Mouse (Mus musculus): ENCODE results near the gene Cd96.

DNA sequence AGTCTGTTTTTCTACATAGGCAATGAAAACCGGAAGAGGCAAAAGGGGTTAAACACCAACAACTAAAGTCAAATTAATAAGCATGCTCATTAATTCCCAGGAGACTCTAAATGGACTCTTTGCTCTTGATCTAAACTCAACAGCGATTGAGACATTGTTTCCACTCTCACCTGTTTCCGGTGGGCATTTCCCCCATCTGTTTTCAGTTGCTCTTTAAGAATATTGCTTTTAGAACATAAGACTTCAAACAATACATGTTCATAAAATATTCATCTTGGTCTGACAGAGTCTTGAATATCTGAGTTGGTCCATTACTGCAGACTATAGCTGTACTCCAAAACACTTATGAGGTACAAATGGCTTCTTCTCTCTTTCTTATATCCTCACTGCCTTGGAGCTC, 119.1 kb downstream of the Cd96 start:
- no peak for TF ChIP-seq CTCF (IDR thresholded peaks at IDR 0.05)
- no peak for TF ChIP-seq EP300 (IDR thresholded peaks at IDR 0.05)

All from lung, postnatal 0 days (tissue).